Mouse (Mus musculus): Measurements from ENCODE around the gene Cenpo. TPM values are rescaled to one million over a fixed set of nuclear protein-coding genes. Genes with fewer than 3 reads are reported as not detected.

Gene Cenpo
- total and polyA plus RNA-seq, 3 experiments = 29.2 to 35.5 TPM; not detected in 1

- Histone ChIP-seq H3K4me1 (ENCODE audit: control insufficient read depth in 1 of 2, insufficient read depth in 2 of 2, low read length in 2 of 2) (peaks cover 0 to 2% of the 10 kb centered on the region in 2 experiments; a peak in 1 of 4 replicates), H3K27ac (ENCODE audit: control insufficient read depth, low read depth, low read length) (no peak overlapping the region), H3K27me3 (ENCODE audit: control insufficient read depth in 1 of 2, insufficient read depth in 2 of 2, low read length in 2 of 2) (no peaks in the 10 kb centered on the region), H3K79me2 (ENCODE audit: control insufficient read depth, insufficient read depth, low read length, poor library complexity) (no peaks in the 10 kb centered on the region), H3K36me3 (ENCODE audit: control insufficient read depth in 1 of 2, insufficient read depth in 2 of 2, low read length in 2 of 2) (peaks cover 2% of the 10 kb centered on the region in 2 experiments; a peak in 2 of 4 replicates), H3K9ac (ENCODE audit: control insufficient read depth, low read depth, low read length, poor library complexity, severe bottlenecking) (no peak overlapping the region), H3K9me3 (replicated peaks; ENCODE audit: insufficient read depth, low read length) (no peaks in the 10 kb centered on the region), H3K4me3 (ENCODE audit: control insufficient read depth in 1 of 2, insufficient read depth in 1 of 2, low read depth in 2 of 2, low read length in 2 of 2) (no peak overlapping the region)
- no peak for TF ChIP-seq POLR2AphosphoS5 (IDR thresholded peaks at IDR 0.05; ENCODE audit: borderline replicate concordance, low read depth, low read length)
- TF ChIP-seq SIN3A (IDR thresholded peaks at IDR 0.05; ENCODE audit: low read length) = no peak
- no peak for TF ChIP-seq ELF1 (IDR thresholded peaks at IDR 0.05; ENCODE audit: low read depth, low read length)
- TF ChIP-seq HCFC1 (IDR thresholded peaks at IDR 0.05; ENCODE audit: low read depth, low read length) = no peak
- TF ChIP-seq EP300 (IDR thresholded peaks at IDR 0.05; ENCODE audit: low read depth in 1 of 2, low read length in 2 of 2) = no peak
- TF ChIP-seq RAD21 (IDR thresholded peaks at IDR 0.05; ENCODE audit: low read depth, low read length) = no peak
- TF ChIP-seq MXI1 (IDR thresholded peaks at IDR 0.05; ENCODE audit: low read depth, low read length) = no peak
- DNase-seq (ENCODE audit: low read depth, low spot score) = no peak
Observed at GRCm38 (mm10) chr12:4206106-4206505, 28.0 kb downstream of the Cenpo start.

- DNase-seq (ENCODE audit: low read depth, low spot score) = no peak
- no peak for TF ChIP-seq GATA1 (IDR thresholded peaks at IDR 0.05; ENCODE audit: low read depth, low read length)
- TF ChIP-seq MAFK (IDR thresholded peaks at IDR 0.05; ENCODE audit: borderline replicate concordance, low read depth, low read length) = no peak
- TF ChIP-seq TCF12 (IDR thresholded peaks at IDR 0.05; ENCODE audit: low read depth, low read length) = no peak
- no peak for TF ChIP-seq ETS1 (IDR thresholded peaks at IDR 0.05; ENCODE audit: low read depth, low read length)
- no peak for TF ChIP-seq EP300 (IDR thresholded peaks at IDR 0.05; ENCODE audit: low read depth in 1 of 2, low read length in 2 of 2)
- no peak for TF ChIP-seq TBP (IDR thresholded peaks at IDR 0.05; ENCODE audit: low read depth, low read length)
- no peak for TF ChIP-seq BHLHE40 (IDR thresholded peaks at IDR 0.05; ENCODE audit: borderline replicate concordance, low read depth, low read length)
- no peak for TF ChIP-seq ZMIZ1 (IDR thresholded peaks at IDR 0.05; ENCODE audit: low read depth, low read length)
- TF ChIP-seq ZKSCAN1 (IDR thresholded peaks at IDR 0.05; ENCODE audit: low read depth, low read length) = no peak
- no peak for TF ChIP-seq TAL1 (IDR thresholded peaks at IDR 0.05; ENCODE audit: low read length)
- TF ChIP-seq MXI1 (IDR thresholded peaks at IDR 0.05; ENCODE audit: low read depth, low read length) = no peak
- TF ChIP-seq UBTF (IDR thresholded peaks at IDR 0.05; ENCODE audit: borderline replicate concordance, insufficient read depth, low read depth, low read length) = no peak
- TF ChIP-seq RAD21 (IDR thresholded peaks at IDR 0.05; ENCODE audit: low read depth, low read length) = no peak
- TF ChIP-seq USF2 (IDR thresholded peaks at IDR 0.05; ENCODE audit: borderline replicate concordance in 1 of 2, insufficient read depth in 1 of 2, low read depth in 1 of 2, low read length in 2 of 2) = no peak
- TF ChIP-seq ZNF384 (IDR thresholded peaks at IDR 0.05; ENCODE audit: low read depth, low read length) = no peak
- no peak for TF ChIP-seq KAT2A (conservative IDR thresholded peaks at IDR 0.05; ENCODE audit: low read depth, low read length)
- no peak for TF ChIP-seq USF1 (IDR thresholded peaks at IDR 0.05; ENCODE audit: low read depth, low read length)
- TF ChIP-seq SMC3 (IDR thresholded peaks at IDR 0.05; ENCODE audit: low read depth, low read length) = no peak
- TF ChIP-seq POLR2A (IDR thresholded peaks at IDR 0.05; ENCODE audit: control insufficient read depth in 1 of 2, insufficient read depth in 1 of 2, low read depth in 1 of 2, low read length in 2 of 2, poor library complexity in 1 of 2) = no peak
- no peak for TF ChIP-seq CTCF (IDR thresholded peaks at IDR 0.05 in 2 of 3, conservative IDR thresholded peaks at IDR 0.05 in 1 of 3; ENCODE audit: control insufficient read depth in 1 of 3, insufficient read depth in 1 of 3, low read depth in 2 of 3, low read length in 3 of 3, poor library complexity in 1 of 3, severe bottlenecking in 1 of 3)
- Histone ChIP-seq H3K9ac (ENCODE audit: control insufficient read depth, low read depth, low read length, poor library complexity, severe bottlenecking) (no peak overlapping the region), H3K27me3 (ENCODE audit: control insufficient read depth in 1 of 2, insufficient read depth in 2 of 2, low read length in 2 of 2) (no peaks in the 10 kb centered on the region), H3K4me3 (ENCODE audit: control insufficient read depth in 1 of 2, insufficient read depth in 1 of 2, low read depth in 2 of 2, low read length in 2 of 2) (no peak overlapping the region), H3K4me1 (ENCODE audit: control insufficient read depth in 1 of 2, insufficient read depth in 2 of 2, low read length in 2 of 2) (no peaks in the 10 kb centered on the region), H3K79me2 (ENCODE audit: control insufficient read depth, insufficient read depth, low read length, poor library complexity) (no peaks in the 10 kb centered on the region), H3K36me3 (ENCODE audit: control insufficient read depth in 1 of 2, insufficient read depth in 2 of 2, low read length in 2 of 2) (no peaks in the 10 kb centered on the region), H3K27ac (ENCODE audit: control insufficient read depth, low read depth, low read length) (no peak overlapping the region), H3K9me3 (replicated peaks; ENCODE audit: insufficient read depth, low read length) (no peaks in the 10 kb centered on the region)
Observed at GRCm38 (mm10) chr12:4202206-4202605, 31.9 kb downstream of the Cenpo start.

Measured in MEL (cell line).